ENCODE assay signal across 24 mouse cellular contexts in genomic region chr5:96306271-96306670, GRCm38 (mm10).
"Had no signal": no experiment of that assay in that cellular context is flagged by ENCODE, and none has a peak within 500 bp of the region (broad histone marks: within the 10 kb centered on the region; RNA-seq: fewer than 3 reads in every experiment).

No protein-coding gene starts in this region.

- DNase-seq: cerebellum, adult 2 months; cerebellum, adult 9-10 months; cerebellum, adult 9-11 months; cerebellum, postnatal 25 days; forebrain, postnatal 0 days; gastrocnemius, adult 2 months; gastrocnemius, postnatal 10 days; gastrocnemius, postnatal 14 days; gastrocnemius, postnatal 25 days; gastrocnemius, postnatal 36 days; heart, adult 11 months; heart, adult 18-20 months; heart, adult 2 months had no signal

- H3K9ac ChIP-seq: embryonic facial prominence, embryonic 12.5 days; embryonic facial prominence, embryonic 13.5 days; embryonic facial prominence, embryonic 15.5 days; forebrain, embryonic 12.5 days; forebrain, embryonic 13.5 days; forebrain, embryonic 15.5 days; forebrain, postnatal 0 days had no signal

- H3K4me1 ChIP-seq: embryonic facial prominence, embryonic 15.5 days had no signal

- H3K36me3 ChIP-seq: embryonic facial prominence, embryonic 10.5 days; embryonic facial prominence, embryonic 12.5 days; embryonic facial prominence, embryonic 13.5 days; embryonic facial prominence, embryonic 15.5 days; forebrain, embryonic 10.5 days; forebrain, embryonic 12.5 days; forebrain, embryonic 15.5 days had no signal

- ATAC-seq: forebrain, embryonic 13.5 days; forebrain, embryonic 14.5 days; forebrain, embryonic 15.5 days; forebrain, embryonic 16.5 days; forebrain, postnatal 0 days had no signal

- H3K27me3 ChIP-seq: embryonic facial prominence, embryonic 13.5 days; embryonic facial prominence, embryonic 15.5 days; forebrain, embryonic 12.5 days; forebrain, embryonic 13.5 days; forebrain, embryonic 15.5 days had no signal

- H3K4me2 ChIP-seq: embryonic facial prominence, embryonic 12.5 days; embryonic facial prominence, embryonic 13.5 days; embryonic facial prominence, embryonic 15.5 days; forebrain, embryonic 12.5 days; forebrain, embryonic 13.5 days; forebrain, embryonic 15.5 days had no signal

- H3K27ac ChIP-seq: embryonic facial prominence, embryonic 10.5 days; embryonic facial prominence, embryonic 12.5 days; embryonic facial prominence, embryonic 13.5 days; embryonic facial prominence, embryonic 15.5 days; forebrain, embryonic 10.5 days; forebrain, embryonic 12.5 days; forebrain, embryonic 13.5 days; forebrain, embryonic 15.5 days; gastrocnemius, adult 2 months; heart, adult 2 months had no signal

- H3K9me3 ChIP-seq: embryonic facial prominence, embryonic 10.5 days; embryonic facial prominence, embryonic 12.5 days; embryonic facial prominence, embryonic 13.5 days; embryonic facial prominence, embryonic 15.5 days; forebrain, embryonic 10.5 days; forebrain, embryonic 12.5 days; forebrain, embryonic 13.5 days; forebrain, embryonic 15.5 days had no signal

- H3K4me3 ChIP-seq: embryonic facial prominence, embryonic 10.5 days; embryonic facial prominence, embryonic 12.5 days; embryonic facial prominence, embryonic 13.5 days; embryonic facial prominence, embryonic 15.5 days; erythroblast, embryonic 14.5 days; forebrain, embryonic 10.5 days; forebrain, embryonic 12.5 days; forebrain, embryonic 13.5 days; forebrain, embryonic 15.5 days; gastrocnemius, adult 2 months; heart, adult 2 months had no signal
